Mouse (Mus musculus) forebrain, postnatal 0 days (tissue): ENCODE results near the gene Esp1. TPM values are rescaled to one million over a fixed set of nuclear protein-coding genes. Genes with fewer than 3 reads are reported as not detected.
"Not testable (repeated sequence)": the region's sequence is repeated elsewhere in the genome, so short reads cannot be mapped to it uniquely, and the experiment has no call there.

Source experiments
- ATAC-seq: fragments of 200-750 bp; cut with Nextera tagmentation; 2 replicates; pipeline ENCODE4 v1.8.0; 2017; ENCODE audit warnings: mild to moderate bottlenecking, moderate library complexity
- DNase-seq: peaks from one replicate; pipeline ENCODE4 v3.0.0-alpha.2; 2015
- H3K27ac ChIP-seq: fragments of 300-500 bp; sonication (generic); 2 replicates; pipeline ENCODE4 v1.5.1; 2014; ENCODE audit warnings: low read depth, mild to moderate bottlenecking, antibody characterized with exemption, low read length, moderate library complexity, mixed read lengths
- H3K27me3 ChIP-seq: fragments of 300-500 bp; sonication (generic); 2 replicates; pipeline ENCODE4 v1.6.1; 2014; ENCODE audit warnings: mild to moderate bottlenecking, low read length, mixed read lengths; ENCODE audit not compliant: insufficient read depth
- H3K36me3 ChIP-seq: fragments of 300-500 bp; sonication (generic); 2 replicates; pipeline ENCODE4 v1.6.1; 2014; ENCODE audit warnings: mild to moderate bottlenecking, moderate library complexity; ENCODE audit not compliant: insufficient read depth
- H3K4me1 ChIP-seq: fragments of 300-500 bp; sonication (generic); 2 replicates; pipeline ENCODE4 v1.6.1; 2014; ENCODE audit warnings: antibody characterized with exemption; ENCODE audit not compliant: insufficient read depth
- H3K4me2 ChIP-seq: fragments of 300-500 bp; sonication (generic); 2 replicates; pipeline ENCODE4 v1.6.1; 2014; ENCODE audit warnings: low read depth, mild to moderate bottlenecking, moderate library complexity
- H3K4me3 ChIP-seq: fragments of 300-500 bp; sonication (generic); 2 replicates; pipeline ENCODE4 v1.5.1; 2014; ENCODE audit warnings: low read depth, low read length, mixed read lengths
- H3K9ac ChIP-seq: fragments of 300-500 bp; sonication (generic); 2 replicates; pipeline ENCODE4 v1.6.1; 2014; ENCODE audit warnings: mild to moderate bottlenecking
- H3K9me3 ChIP-seq: fragments of 300-500 bp; sonication (generic); 2 replicates; pipeline ENCODE4 v1.6.1; 2016; ENCODE audit warnings: low read length
- CTCF ChIP-seq: sonication (generic); IDR thresholded peaks from 2 replicates; pipeline ENCODE4 v1.5.1; 2016; ENCODE audit warnings: antibody characterized with exemption, control low read depth, low read depth
- WGBS: fragments of 180-500 bp; shearing (Covaris S2); extraction: QIAGEN DNeasy Blood & Tissue Kit; methylation state at CpG from one replicate; pipeline ENCODE4 v1.1.7; 2014; 5-methylcytosine and 5-hydroxymethylcytosine counted together
- polyA plus RNA-seq: library from polyadenylated mRNA; unstranded; fragments of >200 nt; fragmentation: Nextera tagmentation; extraction: Ambion mirVana; gene quantifications from 2 replicates; pipeline ENCODE4 v1.2.1, GENCODE M21; 2015
- total RNA-seq: library from RNA; depleted of rRNA; stranded (reverse); fragments of >200 nt; gene quantifications from 2 replicates; pipeline ENCODE4 v1.2.3, GENCODE M21; 2014; rRNA removed

Gene Esp1
- total RNA-seq (not detected in 2 replicates), polyA plus RNA-seq (not detected in 2 replicates)

- no peak for DNase-seq
Observed at GRCm38 (mm10) chr17:40726820-40727219, at the start of gene Esp1. TSS of gene Esp1 (plus strand) at chr17:40727120.

GRCm38 (mm10) chr17:40716273-40716672 lies 10.6 kb upstream of the Esp1 start:
- Histone ChIP-seq H3K9me3 (no peaks in the 10 kb centered on the region), H3K9ac (no peak overlapping the region), H3K27ac (no peak overlapping the region), H3K4me1 (no peaks in the 10 kb centered on the region), H3K36me3 (no peaks in the 10 kb centered on the region), H3K4me3 (no peak overlapping the region), H3K27me3 (no peaks in the 10 kb centered on the region), H3K4me2 (no peak overlapping the region)
- TF ChIP-seq CTCF: no peak
- ATAC-seq (no peak), DNase-seq (no peak)

More at GRCm38 (mm10) chr17:40726820-40727219, at the start of gene Esp1:
- Histone ChIP-seq H3K9ac (no peak within 1 kb of the TSS), H3K4me3 (no peak within 1 kb of the TSS), H3K4me1 (no peaks in the 10 kb centered on the region), H3K4me2 (no peak within 1 kb of the TSS), H3K9me3 (no peaks in the 10 kb centered on the region), H3K27ac (no peak within 1 kb of the TSS), H3K27me3 (no peaks in the 10 kb centered on the region), H3K36me3 (no peaks in the 10 kb centered on the region)
- TF ChIP-seq CTCF: no peak
- no peak for ATAC-seq
- 91% methylated on average over 2 of the region's 2 CpGs for WGBS

DNA sequence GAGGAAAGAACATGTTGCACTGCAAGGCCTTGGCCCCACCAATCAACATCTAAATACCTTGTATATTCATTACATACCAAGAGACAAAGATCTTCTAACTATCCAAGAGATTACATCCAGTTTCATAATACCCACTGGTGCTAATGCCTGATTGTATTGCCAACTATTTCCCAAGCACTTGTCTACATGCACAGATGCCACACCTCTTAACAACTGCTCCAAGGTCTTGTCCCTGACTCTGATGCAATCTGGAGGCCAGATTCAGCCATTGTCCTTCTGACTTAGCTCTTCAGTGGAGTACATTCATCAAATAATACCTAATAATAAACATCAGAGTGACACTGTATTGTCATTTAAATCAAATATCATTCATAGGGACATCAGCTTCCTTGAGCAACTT lies 9.9 kb upstream of the Esp1 start:
- ATAC-seq, H3K27me3 ChIP-seq, H3K9ac ChIP-seq, H3K36me3 ChIP-seq, H3K4me3 ChIP-seq, H3K27ac ChIP-seq, H3K4me2 ChIP-seq, H3K4me1 ChIP-seq, H3K9me3 ChIP-seq, DNase-seq: not testable (repeated sequence)

GRCm38 (mm10) chr17:40731296-40731695 lies 4.4 kb downstream of the Esp1 start:
- Histone ChIP-seq H3K4me1 (no peaks in the 10 kb centered on the region), H3K4me3 (no peak overlapping the region), H3K9ac (no peak overlapping the region), H3K27ac (no peak overlapping the region), H3K36me3 (no peaks in the 10 kb centered on the region), H3K4me2 (no peak overlapping the region), H3K27me3 (no peaks in the 10 kb centered on the region), H3K9me3 (no peaks in the 10 kb centered on the region)
- DNase-seq (no peak), ATAC-seq (no peak)
- no peak for TF ChIP-seq CTCF
- 83% methylated on average over 2 of the region's 2 CpGs for WGBS

DNA sequence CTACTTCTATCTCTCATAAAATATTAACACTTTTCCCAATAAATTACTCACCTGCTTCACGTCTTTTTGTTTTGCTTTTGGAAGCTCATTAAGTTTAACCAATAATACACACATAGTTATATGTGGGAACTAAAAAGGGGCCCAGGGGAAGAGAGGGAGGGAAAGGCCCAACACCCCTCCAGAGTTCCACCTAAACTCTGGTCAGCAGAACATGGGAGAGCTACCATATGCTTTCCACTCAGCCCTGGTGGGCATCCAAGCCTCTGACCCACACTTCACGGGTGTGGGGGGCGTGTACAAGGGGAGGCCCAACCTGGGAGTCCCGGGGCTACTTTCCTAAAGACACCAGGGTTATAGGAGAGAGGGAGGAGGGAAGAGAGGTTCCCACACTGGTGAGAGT lies 4.8 kb downstream of the Esp1 start:
- no peak for ATAC-seq
- no peaks in the 10 kb centered on the region for H3K9me3 ChIP-seq
- no peaks in the 10 kb centered on the region for H3K36me3 ChIP-seq
- no peak for TF ChIP-seq CTCF
- no peak overlapping the region for H3K9ac ChIP-seq
- WGBS: 67% methylated on average over 4 of the region's 4 CpGs
- H3K4me3 ChIP-seq: no peak overlapping the region
- H3K27ac ChIP-seq: no peak overlapping the region
- DNase-seq: no peak
- no peak overlapping the region for H3K4me2 ChIP-seq
- no peaks in the 10 kb centered on the region for H3K4me1 ChIP-seq
- H3K27me3 ChIP-seq: no peaks in the 10 kb centered on the region

- no peak for TF ChIP-seq CTCF
- H3K9me3 ChIP-seq: no peaks in the 10 kb centered on the region
- no peak for ATAC-seq
- DNase-seq: no peak
- no peak overlapping the region for H3K4me2 ChIP-seq
- no peaks in the 10 kb centered on the region for H3K27me3 ChIP-seq
- H3K27ac ChIP-seq: no peak overlapping the region
- no peaks in the 10 kb centered on the region for H3K4me1 ChIP-seq
- no peak overlapping the region for H3K4me3 ChIP-seq
- WGBS: 80% methylated on average over 4 of the region's 4 CpGs
- no peaks in the 10 kb centered on the region for H3K36me3 ChIP-seq
- H3K9ac ChIP-seq: no peak overlapping the region
Observed at GRCm38 (mm10) chr17:40763662-40764061, 36.7 kb downstream of the Esp1 start.

GRCm38 (mm10) chr17:40767120-40767519 lies 40.2 kb downstream of the Esp1 start:
- Histone ChIP-seq H3K9ac (no peak overlapping the region), H3K27me3 (no peaks in the 10 kb centered on the region), H3K9me3 (no peaks in the 10 kb centered on the region), H3K4me3 (no peak overlapping the region), H3K27ac (no peak overlapping the region), H3K4me2 (no peak overlapping the region), H3K36me3 (no peaks in the 10 kb centered on the region), H3K4me1 (no peaks in the 10 kb centered on the region)
- DNase-seq: no peak
- no peak for TF ChIP-seq CTCF
- WGBS: 89% methylated on average over 1 of the region's 1 CpGs
- ATAC-seq: no peak

Other genes with a start within 250 kb of the Esp1 start
- not detected in 2 replicates for gene Esp8, start 207.1 kb upstream of the Esp1 start, total RNA-seq
- gene Esp8, start 207.1 kb upstream of the Esp1 start, polyA plus RNA-seq: not detected in 2 replicates
- gene Esp6, start 165.6 kb upstream of the Esp1 start, total RNA-seq: not detected in 2 replicates
- gene Esp6, start 165.6 kb upstream of the Esp1 start, polyA plus RNA-seq: not detected in 2 replicates
- gene Esp4, start 128.5 kb upstream of the Esp1 start, total RNA-seq: not detected in 2 replicates
- not detected in 2 replicates for gene Esp4, start 128.5 kb upstream of the Esp1 start, polyA plus RNA-seq
- not detected in 2 replicates for gene Esp3, start 95.0 kb upstream of the Esp1 start, total RNA-seq
- not detected in 2 replicates for gene Esp3, start 95.0 kb upstream of the Esp1 start, polyA plus RNA-seq
- gene Crisp2, start 79.9 kb downstream of the Esp1 start, total RNA-seq: 0.31 TPM in 1 of 2 replicates, not detected in the other
- not detected in 2 replicates for gene Crisp2, start 79.9 kb downstream of the Esp1 start, polyA plus RNA-seq
- not detected in 2 replicates for gene Rhag, start 84.0 kb downstream of the Esp1 start, total RNA-seq
- gene Rhag, start 84.0 kb downstream of the Esp1 start, polyA plus RNA-seq: not detected in 2 replicates
- 1.7 and 2.1 TPM in 2 replicates for gene 9130008F23Rik, start 153.4 kb downstream of the Esp1 start, total RNA-seq
- 0.47 and 0.52 TPM in 2 replicates for gene 9130008F23Rik, start 153.4 kb downstream of the Esp1 start, polyA plus RNA-seq
- gene Glyatl3, start 187.2 kb downstream of the Esp1 start, total RNA-seq: not detected in 2 replicates
- not detected in 2 replicates for gene Glyatl3, start 187.2 kb downstream of the Esp1 start, polyA plus RNA-seq
- 15.5 and 18.6 TPM in 2 replicates for gene Mut, start 207.6 kb downstream of the Esp1 start, total RNA-seq
- gene Mut, start 207.6 kb downstream of the Esp1 start, polyA plus RNA-seq: 13.8 and 17.8 TPM in 2 replicates
- gene Cenpq, start 207.9 kb downstream of the Esp1 start, total RNA-seq: 6.9 and 7.6 TPM in 2 replicates
- gene Cenpq, start 207.9 kb downstream of the Esp1 start, polyA plus RNA-seq: 10.7 and 11.8 TPM in 2 replicates